Mouse (Mus musculus) adrenal gland, postnatal 10 days (tissue): ENCODE data around the gene Rufy1. TPM values are rescaled to one million over a fixed set of nuclear protein-coding genes. Genes with fewer than 3 reads are reported as not detected.

ENCODE experiments used
- DNase-seq: peaks from one replicate; pipeline ENCODE4 v3.0.0; 2021; ENCODE audit warnings: mixed read lengths
- total RNA-seq, 2 experiments: library from RNA; stranded (reverse); gene quantifications; 2 replicates each; pipeline ENCODE4 v1.2.3; 2021

Gene Rufy1
- total RNA-seq, 2 experiments from 2014 or later, result 24.0 to 25.3 TPM

GRCm38 (mm10) chr11:50426056-50426455, 4.9 kb downstream of the Rufy1 start:
- DNase-seq, result no peak

- peak; percentile 68 for DNase-seq
Measured at GRCm38 (mm10) chr11:50421934-50422780, 8.8 kb downstream of the Rufy1 start.

- no peak for DNase-seq
Measured at GRCm38 (mm10) chr11:50421461-50421860, 9.5 kb downstream of the Rufy1 start.

- no peak for DNase-seq
Measured at GRCm38 (mm10) chr11:50417856-50418255, 13.1 kb downstream of the Rufy1 start.

GRCm38 (mm10) chr11:50415563-50416241, 15.2 kb downstream of the Rufy1 start:
- DNase-seq, result no peak

- peak; percentile 33 for DNase-seq
Measured at GRCm38 (mm10) chr11:50407235-50407634, 23.7 kb downstream of the Rufy1 start.

GRCm38 (mm10) chr11:50403367-50404014, 27.4 kb downstream of the Rufy1 start:
- DNase-seq, result peak; percentile 74

- DNase-seq, result no peak
Measured at GRCm38 (mm10) chr11:50402481-50402880, 28.4 kb downstream of the Rufy1 start.

- DNase-seq, result no peak
Measured at GRCm38 (mm10) chr11:50398803-50399202, 32.1 kb downstream of the Rufy1 start.

GRCm38 (mm10) chr11:50397316-50397715, 33.6 kb downstream of the Rufy1 start:
- no peak for DNase-seq

- DNase-seq, result no peak
Measured at GRCm38 (mm10) chr11:50396766-50397307, 34.1 kb downstream of the Rufy1 start.

GRCm38 (mm10) chr11:50394731-50395130, 36.2 kb downstream of the Rufy1 start:
- no peak for DNase-seq

- no peak for DNase-seq
Measured at GRCm38 (mm10) chr11:50393306-50393705, 37.6 kb downstream of the Rufy1 start.

GRCm38 (mm10) chr11:50391272-50391960, 39.5 kb downstream of the Rufy1 start:
- no peak for DNase-seq

- peak; percentile 63 for DNase-seq
Measured at GRCm38 (mm10) chr11:50389616-50390015, 41.3 kb downstream of the Rufy1 start.

- no peak for DNase-seq
Measured at GRCm38 (mm10) chr11:50389011-50389410, 41.9 kb downstream of the Rufy1 start.

GRCm38 (mm10) chr11:50388217-50388929, 42.6 kb downstream of the Rufy1 start:
- no peak for DNase-seq

- DNase-seq, result no peak
Measured at GRCm38 (mm10) chr11:50387697-50388096, 43.2 kb downstream of the Rufy1 start.

GRCm38 (mm10) chr11:50387167-50387679, 43.7 kb downstream of the Rufy1 start:
- DNase-seq, result no peak

GRCm38 (mm10) chr11:50381311-50381710, 49.6 kb downstream of the Rufy1 start:
- no peak for DNase-seq
